Mouse (Mus musculus): ENCODE data around the gene Sdccag8. TPM values are rescaled to one million over a fixed set of nuclear protein-coding genes. Genes with fewer than 3 reads are reported as not detected.
A peak's percentile ranks its signal among the peaks of the same experiment; 100 is the strongest.

The Sdccag8 gene
- polyA plus RNA-seq, 1 experiment from 2014 or later = 17.4 TPM

DNA sequence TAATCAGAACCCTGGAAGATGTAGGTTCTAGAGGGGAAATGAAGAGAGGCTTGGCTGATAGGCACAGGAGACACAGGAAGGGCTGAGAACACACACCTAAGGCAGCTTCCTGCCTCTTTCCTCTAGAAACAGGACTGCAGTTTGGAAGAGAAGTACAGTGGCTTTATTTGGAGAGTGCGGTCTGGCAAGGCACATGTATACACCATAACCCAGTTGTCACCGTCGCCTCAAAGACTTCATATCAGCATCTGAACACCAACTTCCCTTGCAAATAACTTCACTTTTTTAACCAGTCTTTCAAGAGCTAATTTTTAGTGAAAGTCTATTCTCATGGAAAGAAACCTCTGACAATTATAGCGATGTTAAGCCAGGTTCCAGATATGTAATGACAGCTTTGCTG is 177.0 kb downstream of the Sdccag8 start:
- peaks cover 14% of the 10 kb centered on the region for H3K4me1 ChIP-seq (ENCODE audit: control insufficient read depth, insufficient read depth, low read length)
- H3K36me3 ChIP-seq (ENCODE audit: control insufficient read depth, insufficient read depth, low read length) = no peaks in the 10 kb centered on the region
- no peak overlapping the region for H3K9ac ChIP-seq (ENCODE audit: low read length)
- no peak overlapping the region for H3K4me3 ChIP-seq (replicated peaks; ENCODE audit: low read length)
- no peak overlapping the region for H3K4me2 ChIP-seq (ENCODE audit: low read depth, low read length)
- H3K27ac ChIP-seq (ENCODE audit: low read length) = no peak overlapping the region
- no peaks in the 10 kb centered on the region for H3K27me3 ChIP-seq (ENCODE audit: control insufficient read depth, insufficient read depth, low read length)
- H3K9me3 ChIP-seq (replicated peaks; ENCODE audit: control insufficient read depth, low read length) = no peaks in the 10 kb centered on the region
- 89% methylated on average over 4 of the region's 4 CpGs for WGBS
- ATAC-seq (ENCODE audit: insufficient read depth, low FRiP score) = no peak

DNA sequence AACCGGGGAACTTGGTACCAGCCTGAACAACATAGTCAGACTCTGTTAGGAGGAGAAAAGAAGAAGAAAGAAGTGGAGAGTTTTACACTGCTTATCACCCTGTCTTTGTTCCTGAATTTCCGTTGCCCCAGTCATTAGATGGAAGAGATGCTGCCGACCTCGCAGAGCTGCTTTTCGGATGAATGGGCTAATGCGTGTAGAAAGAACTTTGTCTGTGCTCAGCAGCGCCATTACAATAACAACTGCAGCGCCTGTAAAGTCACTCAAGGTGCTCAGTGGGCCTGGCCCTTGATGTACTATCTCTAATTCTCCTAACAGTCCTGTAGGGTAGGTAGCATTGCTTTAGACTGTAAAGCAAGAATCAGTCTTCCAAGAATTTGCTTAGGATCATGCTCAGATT is 178.1 kb downstream of the Sdccag8 start:
- no peak for ATAC-seq (ENCODE audit: insufficient read depth, low FRiP score)
- 85% methylated on average over 8 of the region's 8 CpGs for WGBS
- H3K36me3 ChIP-seq (ENCODE audit: control insufficient read depth, insufficient read depth, low read length) = no peaks in the 10 kb centered on the region
- no peaks in the 10 kb centered on the region for H3K9me3 ChIP-seq (replicated peaks; ENCODE audit: control insufficient read depth, low read length)
- no peak overlapping the region for H3K9ac ChIP-seq (ENCODE audit: low read length)
- H3K27ac ChIP-seq (ENCODE audit: low read length) = no peak overlapping the region
- H3K27me3 ChIP-seq (ENCODE audit: control insufficient read depth, insufficient read depth, low read length) = no peaks in the 10 kb centered on the region
- H3K4me1 ChIP-seq (ENCODE audit: control insufficient read depth, insufficient read depth, low read length) = peaks cover 11% of the 10 kb centered on the region
- H3K4me2 ChIP-seq (ENCODE audit: low read depth, low read length) = no peak overlapping the region
- no peak overlapping the region for H3K4me3 ChIP-seq (replicated peaks; ENCODE audit: low read length)

DNA sequence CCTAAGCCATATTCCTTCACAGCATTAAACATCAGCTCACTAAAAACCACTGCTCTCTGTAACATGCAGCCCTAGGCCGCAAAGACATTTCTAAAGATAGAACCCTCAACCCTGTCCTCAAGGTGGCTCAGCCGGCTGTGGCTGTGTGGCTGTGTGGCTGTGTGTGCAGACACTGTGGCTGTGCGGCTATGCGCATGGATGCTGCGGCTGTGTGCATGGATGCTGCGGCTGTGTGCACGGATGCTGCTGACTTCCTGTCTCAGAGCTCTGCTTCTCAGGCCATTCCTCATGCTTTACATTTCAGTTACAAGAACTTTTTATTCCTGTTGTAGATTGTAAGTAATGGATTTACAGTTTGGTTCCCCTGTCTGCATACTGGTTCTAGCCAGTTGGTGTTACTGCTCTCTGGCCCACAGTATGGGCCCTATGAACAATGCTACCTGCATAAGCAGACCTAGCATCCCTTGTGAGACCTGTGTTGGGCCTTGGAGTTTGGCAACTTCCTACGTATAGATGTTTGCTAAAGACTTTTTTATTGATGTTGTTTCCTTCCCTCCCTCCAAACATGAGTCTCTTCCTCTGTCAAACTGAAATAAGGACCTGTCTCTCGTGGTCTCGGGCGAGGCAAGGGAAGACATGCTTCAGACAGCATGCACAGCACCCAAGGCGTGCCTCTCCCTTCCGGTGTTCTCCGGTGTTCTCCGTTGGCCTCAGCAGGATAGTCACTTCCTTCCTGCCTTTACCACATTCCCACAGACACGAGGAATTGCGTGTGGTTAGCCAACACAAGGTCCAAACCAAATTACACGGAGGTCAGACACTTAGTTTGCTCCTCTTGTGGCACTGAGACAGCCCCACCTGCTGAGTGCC is 178.9 kb downstream of the Sdccag8 start:
- Histone ChIP-seq H3K27me3 (ENCODE audit: control insufficient read depth, insufficient read depth, low read length) (no peaks in the 10 kb centered on the region), H3K36me3 (ENCODE audit: control insufficient read depth, insufficient read depth, low read length) (no peaks in the 10 kb centered on the region), H3K4me2 (ENCODE audit: low read depth, low read length) (no peak overlapping the region), H3K9me3 (replicated peaks; ENCODE audit: control insufficient read depth, low read length) (no peaks in the 10 kb centered on the region), H3K27ac (ENCODE audit: low read length) (no peak overlapping the region), H3K4me3 (replicated peaks; ENCODE audit: low read length) (no peak overlapping the region), H3K4me1 (ENCODE audit: control insufficient read depth, insufficient read depth, low read length) (peaks cover 19% of the 10 kb centered on the region), H3K9ac (ENCODE audit: low read length) (no peak overlapping the region)
- WGBS = 77% methylated on average over 18 of the region's 18 CpGs
- ATAC-seq (ENCODE audit: insufficient read depth, low FRiP score) = no peak

DNA sequence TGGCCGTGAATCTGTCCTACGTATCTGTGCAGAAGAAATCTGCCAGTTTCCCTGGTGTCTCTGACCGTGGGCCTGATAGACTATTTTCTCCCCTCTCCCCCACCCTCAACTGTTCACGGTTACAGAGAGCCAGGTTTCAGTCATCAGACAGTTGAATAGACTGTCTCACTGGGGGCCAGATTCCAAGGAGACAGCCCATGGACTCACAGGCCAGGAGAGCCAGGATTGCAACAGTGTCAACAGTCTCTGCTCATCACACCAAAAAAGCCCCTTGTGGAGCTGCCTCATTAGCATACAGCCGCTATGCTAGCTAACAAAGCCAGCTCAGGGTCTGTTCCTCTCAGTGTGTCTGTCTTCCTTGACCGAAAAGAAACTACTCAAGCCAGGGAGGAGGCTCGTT is 179.6 kb downstream of the Sdccag8 start:
- Histone ChIP-seq H3K27me3 (ENCODE audit: control insufficient read depth, insufficient read depth, low read length) (no peaks in the 10 kb centered on the region), H3K9ac (ENCODE audit: low read length) (no peak overlapping the region), H3K27ac (ENCODE audit: low read length) (no peak overlapping the region), H3K9me3 (replicated peaks; ENCODE audit: control insufficient read depth, low read length) (no peaks in the 10 kb centered on the region), H3K36me3 (ENCODE audit: control insufficient read depth, insufficient read depth, low read length) (no peaks in the 10 kb centered on the region), H3K4me3 (replicated peaks; ENCODE audit: low read length) (no peak overlapping the region), H3K4me1 (ENCODE audit: control insufficient read depth, insufficient read depth, low read length) (peaks cover 22% of the 10 kb centered on the region), H3K4me2 (ENCODE audit: low read depth, low read length) (no peak overlapping the region)
- ATAC-seq (ENCODE audit: insufficient read depth, low FRiP score) = no peak
- WGBS = 59% methylated on average over 7 of the region's 7 CpGs

DNA sequence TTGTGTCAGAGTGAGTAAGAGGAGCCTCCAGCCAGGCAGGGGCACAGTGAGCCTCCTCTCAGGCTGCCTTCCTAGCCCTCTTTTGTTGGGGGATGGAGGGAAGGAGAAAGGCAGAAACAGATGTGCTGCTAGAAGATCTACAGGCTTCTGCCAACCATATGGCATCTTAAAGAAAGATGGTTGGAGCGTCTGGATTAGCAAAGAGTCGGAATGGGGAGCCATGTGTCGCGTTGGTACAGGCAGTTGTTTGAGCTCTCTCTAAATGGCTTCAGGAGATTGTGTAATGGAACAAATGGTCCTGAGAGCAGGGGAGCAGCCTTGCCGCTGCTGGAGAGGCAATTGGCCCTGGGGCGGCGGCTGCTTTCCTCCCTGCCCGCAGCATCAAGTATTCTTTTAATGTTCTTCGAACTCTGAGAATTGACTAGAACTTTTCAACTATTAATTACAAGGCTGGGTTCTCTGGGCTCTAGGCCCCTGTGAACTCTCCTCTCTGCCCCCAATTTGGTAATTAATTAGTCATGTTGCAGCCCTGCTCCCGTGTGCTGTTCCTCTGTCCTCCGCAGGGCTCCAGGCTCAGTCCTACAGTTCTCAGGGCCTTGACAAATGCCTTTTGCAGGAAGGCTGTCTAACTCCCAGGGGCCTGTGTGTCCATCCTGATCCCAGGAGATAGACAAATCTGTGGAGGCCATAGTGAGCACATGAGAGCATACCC is 180.4 kb downstream of the Sdccag8 start:
- Histone ChIP-seq H3K4me1 (ENCODE audit: control insufficient read depth, insufficient read depth, low read length) (peaks cover 22% of the 10 kb centered on the region), H3K9ac (ENCODE audit: low read length) (no peak overlapping the region), H3K9me3 (replicated peaks; ENCODE audit: control insufficient read depth, low read length) (no peaks in the 10 kb centered on the region), H3K4me3 (replicated peaks; ENCODE audit: low read length) (no peak overlapping the region), H3K4me2 (ENCODE audit: low read depth, low read length) (no peak overlapping the region), H3K27ac (ENCODE audit: low read length) (no peak overlapping the region), H3K36me3 (ENCODE audit: control insufficient read depth, insufficient read depth, low read length) (no peaks in the 10 kb centered on the region), H3K27me3 (ENCODE audit: control insufficient read depth, insufficient read depth, low read length) (no peaks in the 10 kb centered on the region)
- ATAC-seq (ENCODE audit: insufficient read depth, low FRiP score) = no peak
- WGBS = 58% methylated on average over 11 of the region's 11 CpGs

DNA sequence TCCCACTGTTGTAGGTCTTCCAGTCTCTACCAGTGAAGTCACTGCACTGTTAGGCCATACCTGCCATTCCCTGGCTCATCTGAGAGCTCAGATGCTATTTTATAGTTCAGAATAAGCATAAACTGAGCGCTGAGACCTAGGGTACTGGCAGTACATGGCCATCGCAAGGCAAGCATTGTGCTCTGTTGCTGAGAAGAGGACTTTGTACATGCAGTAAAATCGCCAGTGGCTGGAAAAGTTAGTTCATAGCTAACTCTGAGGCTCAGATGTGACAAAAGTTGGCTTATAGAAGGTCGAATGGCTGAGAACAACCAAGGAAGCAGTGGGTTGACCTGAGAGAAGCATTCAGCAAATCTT is 180.9 kb downstream of the Sdccag8 start:
- H3K4me3 ChIP-seq (replicated peaks; ENCODE audit: low read length) = no peak overlapping the region
- H3K9ac ChIP-seq (ENCODE audit: low read length) = no peak overlapping the region
- WGBS = 77% methylated on average over 4 of the region's 4 CpGs
- H3K9me3 ChIP-seq (replicated peaks; ENCODE audit: control insufficient read depth, low read length) = no peaks in the 10 kb centered on the region
- H3K27ac ChIP-seq (ENCODE audit: low read length) = no peak overlapping the region
- H3K4me2 ChIP-seq (ENCODE audit: low read depth, low read length) = no peak overlapping the region
- no peaks in the 10 kb centered on the region for H3K36me3 ChIP-seq (ENCODE audit: control insufficient read depth, insufficient read depth, low read length)
- no peaks in the 10 kb centered on the region for H3K27me3 ChIP-seq (ENCODE audit: control insufficient read depth, insufficient read depth, low read length)
- no peak for ATAC-seq (ENCODE audit: insufficient read depth, low FRiP score)
- peaks cover 22% of the 10 kb centered on the region for H3K4me1 ChIP-seq (ENCODE audit: control insufficient read depth, insufficient read depth, low read length)

DNA sequence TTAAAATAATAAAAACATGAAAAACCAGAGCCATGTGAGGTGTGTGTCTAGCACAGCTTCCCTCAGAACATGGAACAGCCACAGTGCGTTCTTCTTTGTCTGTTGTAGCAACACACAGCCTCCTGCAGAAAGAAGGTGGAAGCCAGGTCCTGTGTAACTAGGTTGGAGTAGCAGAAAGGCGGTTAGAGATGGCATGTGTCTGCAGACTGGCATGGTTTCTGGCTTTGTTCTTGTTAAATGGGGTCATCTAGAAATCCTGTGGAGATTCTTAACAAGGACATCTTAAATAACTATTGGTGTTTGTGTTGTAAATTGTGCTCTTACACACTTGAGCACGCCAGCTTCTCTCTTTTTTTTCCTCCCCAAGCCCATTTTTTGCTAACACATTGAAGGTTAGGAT is 181.7 kb downstream of the Sdccag8 start:
- Histone ChIP-seq H3K4me1 (ENCODE audit: control insufficient read depth, insufficient read depth, low read length) (peaks cover 22% of the 10 kb centered on the region), H3K9me3 (replicated peaks; ENCODE audit: control insufficient read depth, low read length) (no peaks in the 10 kb centered on the region), H3K36me3 (ENCODE audit: control insufficient read depth, insufficient read depth, low read length) (no peaks in the 10 kb centered on the region), H3K4me3 (replicated peaks; ENCODE audit: low read length) (no peak overlapping the region), H3K27me3 (ENCODE audit: control insufficient read depth, insufficient read depth, low read length) (no peaks in the 10 kb centered on the region), H3K4me2 (ENCODE audit: low read depth, low read length) (no peak overlapping the region), H3K27ac (ENCODE audit: low read length) (no peak overlapping the region), H3K9ac (ENCODE audit: low read length) (no peak overlapping the region)
- no peak for ATAC-seq (ENCODE audit: insufficient read depth, low FRiP score)
- WGBS = 86% methylated on average over 3 of the region's 3 CpGs

DNA sequence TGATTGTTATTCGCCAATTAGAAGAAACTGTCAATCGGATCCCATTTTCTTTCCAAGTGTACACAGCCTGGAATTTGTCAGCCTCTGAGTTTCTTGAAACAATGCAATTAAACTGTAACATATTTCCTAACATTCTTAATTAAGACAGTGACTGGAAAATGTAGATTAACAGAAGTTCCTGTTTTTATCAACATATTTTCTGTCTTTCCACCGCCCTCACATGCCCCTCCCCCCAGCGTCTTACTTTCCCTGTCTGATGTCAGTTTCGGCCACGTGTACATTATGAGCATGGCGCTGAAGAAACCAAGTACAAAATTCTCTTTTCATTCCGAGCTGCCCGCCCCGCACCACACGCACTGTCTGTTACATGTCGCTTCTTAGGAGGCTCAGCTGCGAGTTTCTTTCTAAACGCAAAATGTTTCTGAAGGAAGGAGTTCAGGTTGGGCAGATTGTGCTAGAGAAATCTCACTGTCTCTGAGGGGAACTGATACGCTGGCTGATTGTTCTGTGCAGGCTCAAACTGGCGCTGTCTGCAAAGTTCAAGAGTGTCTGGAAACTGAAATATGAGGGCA is 182.3 kb downstream of the Sdccag8 start:
- H3K9me3 ChIP-seq (replicated peaks; ENCODE audit: control insufficient read depth, low read length) = no peaks in the 10 kb centered on the region
- H3K4me2 ChIP-seq (ENCODE audit: low read depth, low read length) = peak overlapping the region; percentile 38; the same call in 1 of the 2 replicates
- WGBS = 44% methylated on average over 16 of the region's 16 CpGs
- peaks cover 22% of the 10 kb centered on the region for H3K4me1 ChIP-seq (ENCODE audit: control insufficient read depth, insufficient read depth, low read length)
- no peaks in the 10 kb centered on the region for H3K36me3 ChIP-seq (ENCODE audit: control insufficient read depth, insufficient read depth, low read length)
- no peak overlapping the region for H3K27ac ChIP-seq (ENCODE audit: low read length)
- no peaks in the 10 kb centered on the region for H3K27me3 ChIP-seq (ENCODE audit: control insufficient read depth, insufficient read depth, low read length)
- peak overlapping the region; percentile 26; the same call in 1 of the 2 replicates for H3K9ac ChIP-seq (ENCODE audit: low read length)
- ATAC-seq (ENCODE audit: insufficient read depth, low FRiP score) = no peak
- H3K4me3 ChIP-seq (replicated peaks; ENCODE audit: low read length) = no peak overlapping the region

DNA sequence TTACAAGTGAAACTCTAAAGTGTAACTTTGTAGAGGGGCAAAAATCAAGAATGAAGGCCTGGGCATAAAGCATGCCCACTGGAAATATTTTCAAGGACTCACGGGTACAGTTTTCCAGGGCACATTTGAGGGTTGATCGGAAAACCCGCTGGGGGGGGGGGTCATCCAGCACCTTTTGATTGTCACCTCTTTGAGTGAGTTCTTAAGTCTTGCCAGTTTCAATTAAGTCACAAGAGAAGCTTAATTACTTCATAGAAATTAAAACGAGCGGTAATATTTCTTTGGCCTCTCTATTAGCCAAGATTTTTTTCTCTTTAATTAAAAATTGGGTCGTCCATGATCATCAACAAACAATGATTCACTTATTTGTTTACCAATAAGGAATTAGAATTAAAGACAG is 182.8 kb downstream of the Sdccag8 start:
- H3K9ac ChIP-seq (ENCODE audit: low read length) = no peak overlapping the region
- no peak for ATAC-seq (ENCODE audit: insufficient read depth, low FRiP score)
- WGBS = 71% methylated on average over 6 of the region's 6 CpGs
- H3K36me3 ChIP-seq (ENCODE audit: control insufficient read depth, insufficient read depth, low read length) = no peaks in the 10 kb centered on the region
- H3K27ac ChIP-seq (ENCODE audit: low read length) = no peak overlapping the region
- H3K4me1 ChIP-seq (ENCODE audit: control insufficient read depth, insufficient read depth, low read length) = peaks cover 22% of the 10 kb centered on the region
- H3K9me3 ChIP-seq (replicated peaks; ENCODE audit: control insufficient read depth, low read length) = no peaks in the 10 kb centered on the region
- H3K4me2 ChIP-seq (ENCODE audit: low read depth, low read length) = peak overlapping the region; percentile 39; the same call in 1 of the 2 replicates
- no peaks in the 10 kb centered on the region for H3K27me3 ChIP-seq (ENCODE audit: control insufficient read depth, insufficient read depth, low read length)
- 0 out of 2 replicates have a peak overlapping the region, but pooled peaks have one; percentile 21 for H3K4me3 ChIP-seq (replicated peaks; ENCODE audit: low read length)

Data from stomach, embryonic 16.5 days (tissue).